ENCODE assay signal across 14 mouse cellular contexts in genomic region chr13:113555226-113555625, GRCm38 (mm10).
DNase-seq lines count a peak whose midpoint lies in the region; ATAC-seq and TF ChIP-seq lines count a peak whose summit lies in the region.
"Had no signal": no experiment of that assay in that cellular context is flagged by ENCODE, and none has a peak within 500 bp of the region (broad histone marks: within the 10 kb centered on the region; RNA-seq: fewer than 3 reads in every experiment).

No protein-coding gene starts in this region.

- H3K4me1 ChIP-seq in cerebellum, adult 2 months (ENCODE audit: control insufficient read depth, insufficient read depth, low read length) = no peaks in the 10 kb centered on the region
- H3K4me1 ChIP-seq in lung, embryonic 14.5 days (ENCODE audit: insufficient read depth) = no peaks in the 10 kb centered on the region

- ATAC-seq in lung, embryonic 14.5 days (ENCODE audit: insufficient read depth) = peak; percentile 76; the same call in 1 of the 2 replicates

- DNase-seq in cerebellum, postnatal 10 days = peak; percentile 59 to 66
- DNase-seq in cerebellum, adult 2 months = no peak
- DNase-seq in lung, embryonic 14.5 days = peak; percentile 80
- no peak for DNase-seq in lung, postnatal 4 days
- DNase-seq in gastrocnemius, adult 8-10 months (ENCODE audit: low spot score in 2 of 2) = peak; percentile 29 to 48
- DNase-seq in kidney, postnatal 4 days = peak; percentile 27 to 38
- DNase-seq in layer of hippocampus, adult 8-10 months (ENCODE audit: low spot score in 2 of 2) = no peak
- DNase-seq in left cerebral cortex, postnatal 10 days (ENCODE audit: extremely low spot score in 1 of 2, low spot score in 2 of 2) = no peak
- DNase-seq: cerebellum, adult 9-10 months; layer of hippocampus, adult 9-11 months; liver had no signal

- H3K4me3 ChIP-seq in cerebellum, adult 2 months (replicated peaks; ENCODE audit: insufficient read depth, low read depth, low read length) = no peak overlapping the region
- H3K4me3 ChIP-seq in lung, embryonic 14.5 days (ENCODE audit: low read depth, low read length) = no peak overlapping the region
- H3K4me3 ChIP-seq: erythroblast, embryonic 14.5 days; heart, embryonic 13.5 days had no signal

- no peak for TF ChIP-seq POLR2A in cerebellum, adult 2 months (IDR thresholded peaks at IDR 0.05; ENCODE audit: borderline replicate concordance, insufficient read depth, low read length)

- H3K9me3 ChIP-seq in lung, embryonic 14.5 days (ENCODE audit: low read depth, low read length) = no peaks in the 10 kb centered on the region
- H3K9me3 ChIP-seq: heart, embryonic 13.5 days had no signal

- intact Hi-C loops in left cerebral cortex, postnatal 10 days (cut with DNase I) = no loop called here

- no peak overlapping the region for H3K4me2 ChIP-seq in lung, embryonic 14.5 days
- H3K4me2 ChIP-seq: heart, embryonic 13.5 days; midbrain, embryonic 11.5 days had no signal

- H3K27ac ChIP-seq in cerebellum, adult 2 months (ENCODE audit: insufficient read depth, low read length) = no peak overlapping the region
- H3K27ac ChIP-seq in lung, embryonic 14.5 days (ENCODE audit: low read depth) = no peak overlapping the region
- H3K27ac ChIP-seq: heart, embryonic 13.5 days had no signal

- no peak overlapping the region for H3K9ac ChIP-seq in lung, embryonic 14.5 days
- H3K9ac ChIP-seq: heart, embryonic 13.5 days had no signal

- H3K27me3 ChIP-seq in cerebellum, adult 2 months (ENCODE audit: control insufficient read depth, insufficient read depth, low read length) = no peaks in the 10 kb centered on the region
- H3K27me3 ChIP-seq in lung, embryonic 14.5 days (ENCODE audit: insufficient read depth, low read length) = no peaks in the 10 kb centered on the region
- H3K27me3 ChIP-seq: heart, embryonic 13.5 days had no signal

- TF ChIP-seq CTCF in cerebellum, adult 2 months (IDR thresholded peaks at IDR 0.05; ENCODE audit: borderline replicate concordance, insufficient read depth, low read depth, low read length) = no peak
- no peak for TF ChIP-seq CTCF in lung, embryonic 14.5 days (IDR thresholded peaks at IDR 0.05; ENCODE audit: low read depth)

- no peaks in the 10 kb centered on the region for H3K36me3 ChIP-seq in lung, embryonic 14.5 days (ENCODE audit: insufficient read depth)
- H3K36me3 ChIP-seq: heart, embryonic 13.5 days had no signal

- 49% methylated on average over 2 of the region's 2 CpGs for WGBS in cerebellum, adult 2 months
- 56% methylated on average over 2 of the region's 2 CpGs for WGBS in lung, embryonic 14.5 days

Comparison
In these comparisons a context has a peak if more than half of its experiments do, and no peak if none do; other contexts are left out.
1. DNase-seq: peak in cerebellum, postnatal 10 days (2 of 2), lung, embryonic 14.5 days (single experiment), gastrocnemius, adult 8-10 months (2 of 2) and kidney, postnatal 4 days (2 of 2); none in cerebellum, adult 2 months (0 of 2), lung, postnatal 4 days (0 of 2), layer of hippocampus, adult 8-10 months (0 of 2) and left cerebral cortex, postnatal 10 days (0 of 2).